Mouse (Mus musculus) myocyte (in vitro differentiated cells): ENCODE data around the gene Zdhhc18. TPM values are rescaled to one million over a fixed set of nuclear protein-coding genes. Genes with fewer than 3 reads are reported as not detected.
A peak's percentile ranks its signal among the peaks of the same experiment; 100 is the strongest.

Experiments used
- H3K27me3 ChIP-seq: one replicate; pipeline ENCODE4 v1.6.1; 2011; ENCODE audit not compliant: control insufficient read depth, insufficient read depth, insufficient read length
- H3K36me3 ChIP-seq: one replicate; pipeline ENCODE4 v1.6.1; 2011; ENCODE audit not compliant: control insufficient read depth, insufficient read depth
- H3K4me2 ChIP-seq: one replicate; pipeline ENCODE4 v1.6.1; 2011; ENCODE audit warnings: low read depth, control low read depth
- H3K4me3 ChIP-seq: one replicate; pipeline ENCODE4 v1.5.1; 2011; ENCODE audit warnings: mild to moderate bottlenecking, control low read depth, moderate library complexity
- H3K79me2 ChIP-seq: one replicate; pipeline ENCODE4 v1.6.1; 2011; ENCODE audit not compliant: control insufficient read depth, insufficient read depth
- H3ac ChIP-seq: one replicate; pipeline ENCODE4 v1.6.1; 2011; ENCODE audit not compliant: control insufficient read depth, insufficient read length
- CEBPB ChIP-seq: IDR thresholded peaks from 2 replicates; pipeline ENCODE4 v1.6.1; 2011; ENCODE audit warnings: mild to moderate bottlenecking, moderate library complexity; ENCODE audit not compliant: poor library complexity, insufficient read depth, severe bottlenecking
- E2F4 ChIP-seq: IDR thresholded peaks from one replicate; pipeline ENCODE4 v1.6.1; 2011; ENCODE audit warnings: mild to moderate bottlenecking, control low read depth, moderate library complexity; ENCODE audit not compliant: insufficient read depth
- MAX ChIP-seq: IDR thresholded peaks from one replicate; pipeline ENCODE4 v1.6.1; 2011; ENCODE audit warnings: low read depth, mild to moderate bottlenecking, control low read depth
- MYOD1 ChIP-seq, 3 experiments: IDR thresholded peaks; one replicate each; pipeline ENCODE4 v1.6.1; 2011; ENCODE audit warnings: control low read depth in 2 of 3, low read depth in 2 of 3, mild to moderate bottlenecking in 2 of 3, moderate library complexity in 1 of 3; ENCODE audit not compliant: insufficient read length in 2 of 3, control insufficient read depth in 1 of 3
- MYOG ChIP-seq, 3 experiments: IDR thresholded peaks; one replicate each; pipeline ENCODE4 v1.6.1; 2011; ENCODE audit warnings: control low read depth in 2 of 3, low read depth in 2 of 3, mild to moderate bottlenecking in 2 of 3; ENCODE audit not compliant: insufficient read length in 2 of 3, control insufficient read depth in 1 of 3, insufficient read depth in 1 of 3
- POLR2A ChIP-seq: IDR thresholded peaks from one replicate; pipeline ENCODE4 v1.6.1; 2011; ENCODE audit warnings: low read depth, mild to moderate bottlenecking, control low read depth, moderate library complexity; ENCODE audit not compliant: insufficient read length
- POLR2AphosphoS2 ChIP-seq: IDR thresholded peaks from one replicate; pipeline ENCODE4 v1.6.1; 2011; ENCODE audit warnings: low read depth, control low read depth; ENCODE audit not compliant: insufficient read length
- REST ChIP-seq: IDR thresholded peaks from one replicate; pipeline ENCODE4 v1.6.1; 2011; ENCODE audit warnings: mild to moderate bottlenecking, control low read depth, moderate library complexity; ENCODE audit not compliant: insufficient read depth, insufficient read length
- SRF ChIP-seq: IDR thresholded peaks from one replicate; pipeline ENCODE4 v1.6.1; 2011; ENCODE audit warnings: low read depth; ENCODE audit not compliant: control insufficient read depth, insufficient read length
- TCF12 ChIP-seq: IDR thresholded peaks from one replicate; pipeline ENCODE4 v1.6.1; 2011; ENCODE audit warnings: mild to moderate bottlenecking, control low read depth; ENCODE audit not compliant: poor library complexity, insufficient read depth, severe bottlenecking
- TCF3 ChIP-seq: IDR thresholded peaks from one replicate; pipeline ENCODE4 v1.6.1; 2011; ENCODE audit warnings: low read depth, control low read depth; ENCODE audit not compliant: insufficient read length
- USF1 ChIP-seq: IDR thresholded peaks from one replicate; pipeline ENCODE4 v1.6.1; 2011; ENCODE audit warnings: low read depth, mild to moderate bottlenecking, control low read depth, moderate library complexity
- polyA plus RNA-seq: library from polyadenylated mRNA; unstranded; fragments of >200 nt; fragmentation: generic; extraction: Trizol; gene quantifications from one replicate; pipeline ENCODE4 v1.2.1, GENCODE M21; 2012; ENCODE audit warnings: missing spikeins

Zdhhc18 gene
- polyA plus RNA-seq, 1 experiment: 14.3 TPM

DNA sequence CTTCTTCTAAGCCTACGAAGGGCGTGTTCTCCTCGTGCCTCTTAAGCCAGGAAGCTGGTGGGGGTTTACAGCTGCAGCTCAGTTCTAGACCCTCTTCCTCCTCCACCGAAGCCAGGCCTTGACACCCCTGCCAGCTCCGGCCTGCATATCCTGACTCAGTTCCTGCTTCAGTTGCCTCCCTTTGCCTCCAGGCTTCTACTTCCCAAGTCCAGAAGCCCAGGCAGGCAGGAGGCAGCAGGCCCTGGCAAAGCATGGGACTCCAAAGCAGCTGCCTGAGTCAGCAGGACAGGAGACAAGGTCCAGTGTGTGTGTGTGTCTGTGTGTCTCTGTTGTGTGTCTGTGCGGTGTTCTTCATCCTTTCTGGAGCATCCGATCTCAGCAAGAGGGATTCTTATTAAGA, 45.8 kb downstream of the Zdhhc18 start:
- Histone ChIP-seq H3ac (no peak overlapping the region), H3K27me3 (no peaks in the 10 kb centered on the region), H3K79me2 (no peaks in the 10 kb centered on the region), H3K4me3 (no peak overlapping the region), H3K36me3 (no peaks in the 10 kb centered on the region), H3K4me2 (peak overlapping the region; percentile 51)
- no peak for TF ChIP-seq CEBPB
- TF ChIP-seq POLR2A: no peak
- no peak for TF ChIP-seq TCF3
- peak in 1 of 3 experiments; percentile 46 for TF ChIP-seq MYOD1 (IDR thresholded peaks at IDR 0.05; ENCODE audit: control insufficient read depth in 1 of 3, insufficient read length in 2 of 3, low read depth in 2 of 3)
- no peak for TF ChIP-seq E2F4

DNA sequence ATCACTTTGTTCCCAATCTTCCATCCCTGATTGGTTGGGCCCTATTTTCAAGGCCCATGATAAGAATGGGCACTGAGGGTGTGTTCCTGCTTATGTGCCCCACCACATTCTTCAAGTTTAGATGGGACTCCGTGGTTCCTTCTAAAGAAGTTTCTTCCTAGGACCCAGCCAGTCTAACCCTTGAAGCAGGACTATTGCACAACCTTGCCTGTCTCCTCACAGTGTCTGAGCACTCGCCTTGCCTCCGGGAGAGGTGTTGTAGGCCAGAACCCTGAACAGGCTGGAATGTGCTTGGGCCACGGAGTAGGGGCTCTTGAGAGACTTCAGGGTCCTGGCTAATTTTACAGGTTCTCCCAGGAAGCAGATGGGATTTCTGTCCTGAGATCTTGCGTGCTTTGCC, 46.9 kb downstream of the Zdhhc18 start:
- no peak overlapping the region for H3K4me3 ChIP-seq
- TF ChIP-seq POLR2A (no peak), CEBPB (no peak), REST (no peak), E2F4 (no peak), POLR2AphosphoS2 (no peak), MAX (no peak), TCF12 (no peak), USF1 (no peak), TCF3 (no peak)
- H3K4me2 ChIP-seq: no peak overlapping the region
- no peaks in the 10 kb centered on the region for H3K79me2 ChIP-seq
- H3K27me3 ChIP-seq: no peaks in the 10 kb centered on the region
- H3ac ChIP-seq: no peak overlapping the region
- H3K36me3 ChIP-seq: no peaks in the 10 kb centered on the region

DNA sequence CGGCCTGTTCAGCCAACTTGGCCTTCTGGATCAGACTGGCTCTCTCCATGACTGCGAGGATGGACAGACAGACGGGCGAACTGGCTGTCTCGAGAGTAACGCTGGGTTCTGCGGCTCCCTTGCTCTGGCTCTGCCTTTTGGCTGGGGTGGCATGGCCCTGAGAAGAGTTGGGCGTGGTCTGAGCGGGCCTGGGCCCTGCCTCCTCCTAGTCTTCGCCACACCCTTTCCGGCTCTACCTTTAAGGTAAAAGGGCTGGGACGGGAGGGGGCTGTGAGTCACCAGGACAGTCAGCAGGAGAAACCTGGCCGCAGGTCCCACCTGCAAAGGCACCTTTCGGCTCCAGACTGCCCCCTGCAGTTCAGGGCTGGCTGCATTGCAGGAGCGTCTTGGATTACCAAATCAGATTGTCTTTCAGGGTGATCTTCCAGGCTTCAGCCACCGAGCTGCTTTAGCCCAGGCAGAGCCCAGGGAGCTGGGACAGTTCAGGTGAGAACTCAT, 48.2 kb downstream of the Zdhhc18 start, which contains the start of gene Sfn:
TSS of gene Sfn (minus strand) at position 448 of the 498 bp plus-strand sequence.
- no peak for TF ChIP-seq CEBPB
- TF ChIP-seq MYOG (IDR thresholded peaks at IDR 0.05; ENCODE audit: control insufficient read depth in 1 of 3, insufficient read depth in 1 of 3, insufficient read length in 2 of 3, low read depth in 2 of 3): no peak
- TF ChIP-seq TCF3: no peak
- no peak for TF ChIP-seq SRF
- no peak for TF ChIP-seq POLR2A
- no peak for TF ChIP-seq E2F4
- TF ChIP-seq POLR2AphosphoS2: no peak
- no peak for TF ChIP-seq MYOD1 (IDR thresholded peaks at IDR 0.05; ENCODE audit: control insufficient read depth in 1 of 3, insufficient read length in 2 of 3, low read depth in 2 of 3)
- no peak for TF ChIP-seq USF1
- TF ChIP-seq REST: no peak
- TF ChIP-seq TCF12: no peak
- TF ChIP-seq MAX: no peak
- H3K4me3 ChIP-seq: no peak within 1 kb of the TSS
- H3K4me2 ChIP-seq: no peak within 1 kb of the TSS
- no peaks in the 10 kb centered on the region for H3K79me2 ChIP-seq
- no peak within 1 kb of the TSS for H3ac ChIP-seq
- H3K36me3 ChIP-seq: no peaks in the 10 kb centered on the region
- H3K27me3 ChIP-seq: no peaks in the 10 kb centered on the region

DNA sequence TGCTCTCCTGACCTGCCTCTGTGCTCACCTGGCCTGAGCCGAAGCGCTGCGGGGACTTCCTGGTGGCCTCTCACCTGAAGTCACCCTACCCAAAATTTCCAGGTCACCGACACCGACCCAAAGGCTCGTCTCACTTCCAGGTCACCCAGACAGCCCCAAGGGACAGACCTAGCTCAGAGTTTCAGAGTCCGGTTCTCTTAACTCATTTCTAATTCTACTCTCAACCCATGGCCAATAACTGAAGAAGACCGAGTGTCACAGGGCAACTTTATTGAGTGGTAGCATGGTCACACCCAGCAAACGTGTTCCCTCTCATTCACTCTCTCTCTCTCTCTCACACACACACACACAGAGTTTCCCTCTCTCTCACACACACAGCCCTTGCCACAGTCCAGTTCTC, 49.6 kb downstream of the Zdhhc18 start:
- Histone ChIP-seq H3K4me3 (peak overlapping the region; percentile 24), H3K4me2 (peak overlapping the region; percentile 86), H3ac (no peak overlapping the region), H3K36me3 (no peaks in the 10 kb centered on the region), H3K27me3 (no peaks in the 10 kb centered on the region), H3K79me2 (no peaks in the 10 kb centered on the region)
- TF ChIP-seq SRF: no peak
- no peak for TF ChIP-seq REST
- no peak for TF ChIP-seq POLR2AphosphoS2
- no peak for TF ChIP-seq USF1
- TF ChIP-seq MAX: no peak
- TF ChIP-seq TCF12: no peak
- TF ChIP-seq MYOG (IDR thresholded peaks at IDR 0.05; ENCODE audit: control insufficient read depth in 1 of 3, insufficient read depth in 1 of 3, insufficient read length in 2 of 3, low read depth in 2 of 3): no peak
- no peak for TF ChIP-seq POLR2A
- TF ChIP-seq TCF3: no peak
- no peak for TF ChIP-seq CEBPB
- no peak for TF ChIP-seq MYOD1 (IDR thresholded peaks at IDR 0.05; ENCODE audit: control insufficient read depth in 1 of 3, insufficient read length in 2 of 3, low read depth in 2 of 3)
- TF ChIP-seq E2F4: no peak

DNA sequence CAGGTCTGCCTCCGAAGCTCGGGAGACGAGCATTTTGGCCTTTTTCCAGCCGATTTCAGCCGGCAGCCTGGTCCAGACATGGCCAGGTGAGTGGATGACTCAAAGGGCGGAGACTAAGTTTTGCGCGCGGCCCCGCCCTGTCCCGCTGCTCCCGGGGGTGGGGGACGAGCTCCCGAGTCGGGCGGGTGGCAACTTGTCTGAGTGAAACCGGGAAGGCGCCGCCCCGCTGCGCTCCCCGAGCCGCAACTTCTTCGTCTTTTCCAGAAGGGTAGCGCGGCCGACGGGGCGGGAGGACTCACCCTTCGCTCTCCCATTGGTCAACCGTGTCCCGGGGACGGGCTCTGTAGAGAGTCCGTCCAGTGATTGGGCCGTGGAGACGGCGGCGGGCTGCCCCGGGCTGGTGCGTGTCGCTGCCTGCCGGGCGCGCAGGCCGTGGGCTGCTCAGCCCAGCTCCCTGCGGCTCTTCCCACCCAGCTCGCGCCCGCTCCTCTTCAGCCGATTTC, 50.3 kb downstream of the Zdhhc18 start:
- peak overlapping the region; percentile 24 for H3K4me3 ChIP-seq
- H3K36me3 ChIP-seq: no peaks in the 10 kb centered on the region
- H3ac ChIP-seq: no peak overlapping the region
- H3K79me2 ChIP-seq: no peaks in the 10 kb centered on the region
- H3K4me2 ChIP-seq: peak overlapping the region; percentile 98
- TF ChIP-seq MAX: no peak
- no peak for TF ChIP-seq CEBPB
- TF ChIP-seq E2F4: peak; percentile 72
- no peak for TF ChIP-seq MYOD1 (IDR thresholded peaks at IDR 0.05; ENCODE audit: control insufficient read depth in 1 of 3, insufficient read length in 2 of 3, low read depth in 2 of 3)
- no peak for TF ChIP-seq REST
- peak; percentile 65 for TF ChIP-seq POLR2A
- peak; percentile 11 for TF ChIP-seq SRF
- no peak for TF ChIP-seq TCF3
- TF ChIP-seq USF1: no peak
- TF ChIP-seq POLR2AphosphoS2: peak; percentile 83
- TF ChIP-seq MYOG (IDR thresholded peaks at IDR 0.05; ENCODE audit: control insufficient read depth in 1 of 3, insufficient read depth in 1 of 3, insufficient read length in 2 of 3, low read depth in 2 of 3): no peak
- no peaks in the 10 kb centered on the region for H3K27me3 ChIP-seq
